Mouse (Mus musculus): ENCODE measurements around the gene Adgra3.

The Adgra3 gene

DNA sequence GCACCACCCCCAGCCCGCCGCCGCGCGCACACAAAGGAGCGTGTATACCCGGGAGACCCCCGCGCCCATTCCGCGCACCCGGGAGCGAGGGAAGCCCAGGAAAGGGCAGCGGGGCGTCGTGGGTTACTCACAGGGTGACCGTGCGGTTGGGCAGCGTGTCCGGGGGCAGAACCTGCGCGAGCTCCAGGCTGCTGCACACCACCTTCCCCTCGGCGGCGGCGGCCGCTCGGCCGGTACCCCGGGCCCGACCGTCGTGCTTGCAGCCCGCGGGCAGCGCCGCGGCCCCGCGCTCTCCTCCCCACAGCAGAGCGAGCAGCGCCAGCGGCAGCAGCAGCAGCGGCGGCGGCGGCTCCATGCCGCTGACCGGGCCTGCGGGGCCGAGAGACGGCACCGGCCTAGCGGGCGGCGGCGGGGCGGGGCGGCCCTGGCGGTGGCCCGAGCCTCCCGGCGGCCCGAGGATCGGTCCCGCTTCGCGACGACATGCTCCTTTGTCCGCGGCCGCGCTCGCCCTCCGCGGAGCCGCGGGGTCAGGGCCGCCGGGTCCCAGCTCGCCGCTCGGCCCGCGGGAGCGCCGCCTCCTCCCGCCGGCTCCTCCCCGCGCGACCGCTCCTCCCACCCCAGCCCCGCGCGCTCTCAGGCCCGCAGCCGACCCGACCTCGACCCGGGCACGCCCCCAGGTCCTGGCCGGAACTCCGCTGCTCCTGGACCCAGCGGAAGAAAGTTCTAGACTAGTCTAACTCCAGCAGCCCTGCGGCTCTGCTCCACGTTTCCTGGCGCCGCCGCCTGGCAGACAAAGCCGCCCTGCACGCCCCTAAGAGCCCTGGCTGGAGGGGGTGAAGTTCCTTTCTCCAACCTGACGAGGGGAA is at the start of gene Adgra3:
Gene Adgra3 (minus strand): TSS at position 586 of the 866 bp plus-strand sequence.
- peak; percentile 62 to 73 for DNase-seq

GRCm38 (mm10) chr5:50083441-50083840 is 24.6 kb upstream of the Adgra3 start:
- peak; percentile 29 to 48 for DNase-seq

- DNase-seq = no peak
Observed at GRCm38 (mm10) chr5:50074245-50074644, 15.4 kb upstream of the Adgra3 start.

- DNase-seq = no peak
Observed at GRCm38 (mm10) chr5:50064236-50064635, 5.4 kb upstream of the Adgra3 start.

DNA sequence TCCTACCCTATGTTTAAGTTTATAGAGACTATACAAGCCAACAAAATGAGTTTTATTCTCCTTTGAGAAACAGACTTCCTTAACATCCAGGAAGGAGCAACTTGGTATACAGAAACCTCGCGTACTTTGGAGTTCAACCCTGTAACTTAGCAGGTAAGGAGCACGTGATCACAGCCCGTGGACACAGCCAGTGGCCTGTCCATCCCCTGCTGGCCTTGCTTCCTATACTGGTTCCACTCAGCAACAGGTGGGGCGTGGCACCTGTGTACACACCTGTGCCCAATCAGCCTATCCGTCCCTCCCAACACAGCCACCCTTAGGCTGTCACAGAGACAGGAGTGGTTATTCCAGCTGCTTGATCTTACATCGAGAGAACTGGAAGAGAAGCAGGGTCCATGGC is 780 bp upstream of the Adgra3 start:
- DNase-seq = peak in 1 of 2 experiments; percentile 20

DNA sequence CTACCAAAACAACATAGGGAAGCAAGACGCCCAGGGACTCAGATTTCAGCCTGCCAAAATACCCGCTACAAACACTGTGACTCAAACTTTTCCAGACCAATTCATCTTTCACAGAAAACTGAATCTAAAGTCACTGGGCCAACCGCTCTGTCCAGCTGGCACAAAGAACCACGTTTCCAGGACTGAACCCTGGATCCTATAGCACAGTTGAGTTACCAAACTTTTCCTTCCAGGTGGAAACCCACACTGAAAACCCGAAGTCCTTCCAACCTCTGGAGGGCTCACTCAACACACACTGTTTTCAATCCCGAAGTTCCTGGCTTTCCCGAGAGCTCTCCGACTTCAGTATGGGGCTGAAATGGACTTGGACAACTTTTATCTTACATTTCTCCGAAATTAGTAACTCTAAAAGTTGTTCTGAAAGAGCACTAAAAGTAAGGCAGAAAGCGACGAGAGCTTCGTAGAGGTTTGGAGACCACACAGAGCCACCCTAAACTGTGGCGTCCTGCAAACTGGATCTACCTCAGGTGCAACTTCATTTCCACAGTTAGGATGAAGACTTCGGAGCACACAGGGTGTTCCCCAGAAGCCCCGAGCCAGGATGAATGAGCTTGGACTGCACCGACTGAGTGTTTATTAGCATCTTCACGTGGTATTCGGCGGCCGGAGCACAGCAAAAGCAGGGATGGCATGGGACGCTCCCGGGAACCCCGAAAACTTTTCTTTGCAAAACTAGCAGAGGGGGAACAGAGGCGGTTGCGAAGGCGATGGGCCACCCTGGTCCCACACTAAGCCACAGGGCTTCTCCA is 990 bp downstream of the Adgra3 start:
- no peak for DNase-seq

DNA sequence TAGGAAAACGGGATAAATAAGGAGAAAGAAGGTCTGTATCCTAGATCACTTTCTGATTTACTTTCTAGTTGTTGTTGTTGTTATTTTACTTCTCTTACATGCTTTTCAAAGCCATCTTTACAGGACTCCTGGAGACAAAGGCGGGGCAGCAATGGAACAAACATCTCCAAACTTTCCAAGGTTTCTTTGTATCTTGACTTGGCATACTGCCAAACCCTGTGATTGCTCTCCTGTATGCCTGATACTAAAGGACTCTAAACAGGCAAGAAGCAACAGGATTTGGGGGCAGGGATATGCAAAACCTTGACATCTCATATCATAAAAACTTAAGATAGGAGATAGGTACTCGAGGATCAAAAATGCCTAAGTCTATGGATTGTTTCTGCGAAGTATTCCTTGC is 6.3 kb downstream of the Adgra3 start:
- DNase-seq = no peak

GRCm38 (mm10) chr5:50050668-50051425 is 8.0 kb downstream of the Adgra3 start:
- no peak for DNase-seq

- no peak for DNase-seq
Observed at GRCm38 (mm10) chr5:50050037-50050436, 8.8 kb downstream of the Adgra3 start.

- DNase-seq = peak; percentile 19 to 45
Observed at GRCm38 (mm10) chr5:50049506-50049905, 9.3 kb downstream of the Adgra3 start.

- DNase-seq = peak; percentile 65 to 78
Observed at GRCm38 (mm10) chr5:50048960-50049359, 9.8 kb downstream of the Adgra3 start.

DNA sequence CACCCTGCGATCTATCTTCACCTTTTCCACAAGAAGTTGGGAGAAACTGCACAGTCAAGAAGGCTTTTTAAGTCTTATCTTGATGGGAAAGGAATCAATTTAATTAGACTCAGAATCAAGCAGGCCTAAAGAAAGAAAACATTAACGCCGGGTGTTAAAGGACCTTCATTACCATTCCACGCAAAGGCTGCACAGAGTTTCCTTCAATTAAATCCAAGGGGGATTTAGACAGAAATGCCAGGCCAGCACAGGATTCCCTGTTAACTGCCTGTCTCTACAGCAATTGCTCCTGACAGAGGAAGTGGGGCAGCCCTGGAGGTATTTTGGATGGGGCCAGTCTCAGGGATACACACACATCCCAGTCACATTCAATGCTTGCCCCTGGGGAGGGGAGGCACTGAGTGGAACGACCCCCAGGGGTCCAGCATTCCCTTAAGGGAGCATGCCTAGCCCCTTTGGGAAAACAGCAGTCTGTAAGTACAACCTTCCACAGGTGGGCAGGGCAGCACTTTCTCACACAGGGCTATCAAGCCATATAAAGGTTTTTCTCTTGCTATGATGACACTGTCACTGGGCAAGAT is 10.4 kb downstream of the Adgra3 start:
- peak in 1 of 2 experiments; percentile 17 for DNase-seq

- DNase-seq = no peak
Observed at GRCm38 (mm10) chr5:50045180-50045579, 13.6 kb downstream of the Adgra3 start.

- DNase-seq = no peak
Observed at GRCm38 (mm10) chr5:50043677-50044076, 15.1 kb downstream of the Adgra3 start.

DNA sequence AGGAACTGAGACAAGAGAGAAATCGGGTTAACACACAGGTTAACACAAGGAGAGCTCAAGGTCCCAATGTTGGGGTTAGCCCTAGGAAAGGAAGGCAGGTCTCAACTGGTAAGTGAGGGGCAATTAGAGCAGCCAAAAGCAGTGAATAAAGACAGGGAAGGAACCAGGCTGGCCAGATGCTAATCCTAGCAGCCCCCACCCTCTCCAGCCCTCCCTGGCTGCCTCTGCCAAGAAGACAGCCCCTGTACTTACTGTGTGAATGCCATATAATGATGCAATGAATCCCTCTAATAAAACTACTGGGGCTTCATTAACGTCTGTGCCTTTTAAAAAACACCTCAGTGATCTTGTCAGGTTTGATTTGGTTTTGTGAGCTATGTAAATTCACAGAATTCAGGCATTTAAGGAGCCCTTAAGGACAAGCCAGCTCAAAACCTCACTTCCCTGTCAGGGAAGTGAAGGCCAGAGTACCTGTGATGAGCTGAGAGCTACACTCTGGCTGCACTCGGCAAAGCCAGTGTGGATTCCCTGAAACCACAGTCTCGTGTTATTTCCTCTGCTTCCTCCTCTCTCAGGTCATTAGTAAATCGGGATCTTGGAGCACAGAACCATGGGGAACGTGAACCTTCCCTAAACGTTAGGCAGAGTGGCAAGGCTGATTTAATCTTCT is 16.4 kb downstream of the Adgra3 start:
- DNase-seq = no peak

DNA sequence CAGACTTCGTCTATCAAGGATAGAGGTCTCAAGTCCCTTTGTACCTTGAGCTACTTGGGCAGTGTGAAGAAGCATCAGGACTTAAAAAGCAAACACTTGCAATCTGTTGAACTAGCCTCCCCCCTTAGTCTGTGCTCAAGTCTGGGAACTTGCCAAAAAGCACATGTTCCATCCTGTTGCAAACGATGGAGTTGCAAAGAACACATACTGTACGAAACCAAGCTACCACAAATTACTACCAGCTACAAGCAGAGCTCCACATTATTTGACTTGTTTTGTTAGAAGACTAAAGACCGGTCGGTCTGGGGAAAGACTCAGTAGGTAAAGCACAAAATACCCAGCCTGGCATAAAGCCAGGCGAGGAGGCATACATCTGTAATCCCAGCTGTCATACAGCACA is 19.3 kb downstream of the Adgra3 start:
- DNase-seq = no peak

GRCm38 (mm10) chr5:50037666-50038065 is 21.1 kb downstream of the Adgra3 start:
- no peak for DNase-seq

GRCm38 (mm10) chr5:50034900-50035514 is 23.8 kb downstream of the Adgra3 start:
- DNase-seq = no peak

- DNase-seq = no peak
Observed at GRCm38 (mm10) chr5:50034231-50034630, 24.6 kb downstream of the Adgra3 start.

- no peak for DNase-seq
Observed at GRCm38 (mm10) chr5:50033660-50034059, 25.1 kb downstream of the Adgra3 start.

DNA sequence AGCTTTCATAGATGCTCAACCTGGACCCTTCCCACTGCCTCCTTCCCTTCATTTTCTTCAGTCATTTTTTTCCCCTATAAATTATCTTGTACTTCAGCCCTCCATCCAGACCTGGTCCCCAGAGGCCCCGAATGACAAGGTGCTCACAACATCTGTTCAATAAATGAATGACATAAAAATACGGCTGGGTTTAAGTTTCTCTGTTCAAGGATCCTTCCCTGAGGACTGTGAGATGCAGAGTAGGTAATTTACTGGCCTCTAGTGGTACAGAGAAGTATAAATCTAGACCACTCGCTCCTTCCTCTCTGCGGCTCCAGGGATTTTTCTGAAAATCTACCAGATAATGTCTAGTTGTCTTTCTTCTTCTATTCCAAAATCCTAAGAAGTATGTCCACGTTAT is 26.5 kb downstream of the Adgra3 start:
- no peak for DNase-seq
